Mouse (Mus musculus) bone marrow macrophage, adult 2 months (primary cell): ENCODE measurements around the gene Kat7. TPM values are rescaled to one million over a fixed set of nuclear protein-coding genes. Genes with fewer than 3 reads are reported as not detected.
A peak's percentile ranks its signal among the peaks of the same experiment; 100 is the strongest.

Experiments
- H3K27ac ChIP-seq: 2 replicates; pipeline ENCODE4 v1.5.1; 2012; ENCODE audit warnings: low read depth, low read length; ENCODE audit not compliant: insufficient read depth
- H3K4me1 ChIP-seq: 2 replicates; pipeline ENCODE4 v1.6.1; 2012; ENCODE audit warnings: low read length; ENCODE audit not compliant: control insufficient read depth, insufficient read depth
- H3K4me3 ChIP-seq: 2 replicates; pipeline ENCODE4 v1.5.1; 2012; ENCODE audit warnings: mild to moderate bottlenecking, low read length, moderate library complexity; ENCODE audit not compliant: insufficient read depth
- CTCF ChIP-seq: IDR thresholded peaks from 2 replicates; pipeline ENCODE4 v1.5.1; 2012; ENCODE audit warnings: low read depth, mild to moderate bottlenecking, low read length, moderate library complexity
- POLR2A ChIP-seq: IDR thresholded peaks from 2 replicates; pipeline ENCODE4 v1.6.1; 2012; ENCODE audit warnings: mild to moderate bottlenecking, low read depth, low read length, borderline replicate concordance
- polyA plus RNA-seq: library from polyadenylated mRNA; stranded (reverse); fragments of >200 nt; gene quantifications from 2 replicates; pipeline ENCODE4 v1.2.4, GENCODE M21; 2012; ENCODE audit not compliant: missing spikeins, insufficient read depth, insufficient read length

Gene Kat7
- polyA plus RNA-seq, 1 experiment, result 41.2 TPM

DNA sequence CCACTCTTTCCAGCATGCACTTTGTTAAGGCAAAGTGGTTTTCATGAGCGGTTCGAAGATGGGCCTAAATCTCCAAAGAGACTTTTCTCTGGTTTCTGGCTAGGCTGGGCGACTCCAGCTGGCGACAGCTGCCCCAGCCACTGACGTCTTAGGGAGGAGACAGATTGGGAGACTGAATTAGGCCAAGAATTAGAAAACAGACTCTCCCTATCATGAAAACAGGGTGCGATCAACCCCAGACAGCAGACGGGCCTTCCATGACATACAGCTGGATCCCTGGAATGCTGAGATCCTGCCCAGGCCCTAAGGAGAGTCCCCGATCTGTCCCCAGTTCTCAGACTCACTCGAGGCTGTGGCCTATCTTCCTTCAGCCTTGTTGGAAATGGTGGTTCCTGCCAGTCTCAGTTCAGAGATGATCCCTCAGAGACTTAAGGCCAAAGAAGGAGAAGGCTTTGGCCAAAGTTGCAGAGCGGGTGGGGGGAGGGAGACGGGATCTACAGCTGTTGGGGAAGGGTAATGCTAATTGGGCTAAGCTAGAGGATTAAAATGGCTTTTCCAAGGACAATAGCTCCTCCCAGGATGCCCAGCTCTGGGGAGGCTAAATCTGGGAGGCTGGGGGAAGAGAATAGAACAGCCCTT, 46.1 kb downstream of the Kat7 start:
- TF ChIP-seq POLR2A (no peak), CTCF (no peak)
- no peak overlapping the region for H3K27ac ChIP-seq
- H3K4me1 ChIP-seq, result peaks cover 35% of the 10 kb centered on the region
- H3K4me3 ChIP-seq, result no peak overlapping the region

DNA sequence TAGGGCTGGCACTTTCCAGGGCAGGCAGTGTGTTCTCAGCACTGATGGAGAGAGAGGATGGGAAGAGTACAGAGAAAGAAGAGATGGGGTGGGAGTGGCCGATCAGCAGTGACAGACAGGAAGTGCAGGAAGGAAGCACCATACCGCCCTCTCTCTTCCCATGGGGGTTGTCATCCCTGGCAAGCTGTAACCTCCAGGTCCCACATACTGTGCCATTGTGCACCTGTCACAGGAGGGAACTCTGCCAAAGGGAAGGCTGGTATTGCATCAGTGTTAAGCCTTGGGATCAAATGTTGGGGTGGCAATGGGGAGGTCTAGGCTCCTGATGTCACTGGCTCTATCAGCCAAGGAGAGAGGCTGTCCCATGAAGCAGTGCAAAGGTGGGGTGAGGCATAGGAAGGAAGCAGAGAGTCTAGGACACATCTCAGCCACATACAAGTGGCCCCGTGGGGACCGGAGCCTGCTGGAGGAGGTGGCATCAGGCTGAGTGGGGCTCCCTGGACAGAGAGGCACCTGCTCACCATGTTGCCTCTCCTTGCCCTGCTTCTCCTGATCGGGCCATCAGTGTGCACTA, 48.8 kb downstream of the Kat7 start, which contains the start of gene Tac4:
TSS of gene Tac4 (plus strand) at position 352 of the 574 bp plus-strand sequence.
- TF ChIP-seq CTCF (0 out of 2 replicates have a peak, but pooled peaks have one; percentile 17), POLR2A (no peak)
- H3K27ac ChIP-seq, result no peak within 1 kb of the TSS
- H3K4me3 ChIP-seq, result no peak within 1 kb of the TSS
- H3K4me1 ChIP-seq, result peaks cover 25% of the 10 kb centered on the region

DNA sequence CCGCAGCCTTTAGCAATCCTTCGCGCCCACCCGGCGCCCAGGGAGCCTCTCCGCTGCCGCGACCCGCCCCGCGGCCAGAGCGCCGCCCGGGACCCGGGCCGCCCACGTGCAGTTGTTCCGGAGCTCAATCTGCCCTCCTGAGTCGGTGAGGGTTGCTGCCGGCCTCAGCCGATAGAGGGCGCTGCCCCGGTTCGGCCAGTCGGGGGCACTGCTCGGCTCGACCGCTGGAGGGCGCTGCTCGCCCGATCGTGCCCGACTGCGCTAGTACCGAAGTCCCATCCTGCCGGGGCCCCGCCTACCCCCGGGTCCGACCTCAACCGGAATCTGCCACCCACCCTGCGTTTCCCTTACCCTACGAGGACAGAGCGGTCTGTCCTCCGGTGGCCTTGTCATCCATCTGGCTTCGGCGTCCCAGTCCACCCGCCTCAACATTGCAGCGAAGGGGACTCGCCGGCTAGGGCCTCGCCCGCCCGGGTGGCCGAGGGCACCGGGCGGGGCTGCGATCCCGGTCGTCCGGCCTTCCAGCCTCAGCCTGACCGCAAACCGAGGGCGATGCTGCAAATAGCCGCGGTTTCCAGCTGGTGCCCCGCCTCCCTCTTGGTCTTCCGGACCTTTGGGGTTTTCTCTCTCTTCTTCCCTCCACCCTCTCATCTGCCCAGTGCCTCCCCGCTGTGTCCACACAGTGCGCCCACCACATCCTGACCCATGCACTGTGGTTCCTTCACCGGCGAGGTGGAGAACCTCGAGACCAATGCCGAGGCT, 50.8 kb downstream of the Kat7 start:
- Histone ChIP-seq H3K4me1 (peaks cover 20% of the 10 kb centered on the region), H3K27ac (peak overlapping the region; percentile 91), H3K4me3 (peak overlapping the region; percentile 82)
- TF ChIP-seq CTCF, result peak; percentile 88
- no peak for TF ChIP-seq POLR2A

DNA sequence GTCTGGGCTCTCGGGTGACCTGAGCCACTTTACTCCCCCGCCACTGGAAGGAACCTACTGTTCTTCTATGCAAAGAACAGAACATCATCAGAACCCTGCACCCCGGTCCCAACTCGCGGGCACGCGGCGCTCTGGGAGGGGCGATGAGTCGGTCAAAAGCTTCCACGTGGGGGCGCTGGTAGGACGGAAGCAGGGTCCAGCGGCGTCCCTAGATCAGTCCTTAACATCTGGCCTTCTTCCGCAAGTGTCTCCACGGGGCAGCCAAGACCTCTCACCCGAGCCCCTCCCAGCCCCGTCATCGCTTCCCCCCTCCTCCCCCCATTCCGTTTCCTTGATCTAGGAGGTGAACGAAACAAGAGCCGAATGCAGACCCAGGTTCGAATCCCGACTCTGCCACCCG, 51.6 kb downstream of the Kat7 start:
- peak overlapping the region; percentile 82 for H3K4me3 ChIP-seq
- peak overlapping the region; percentile 81 for H3K27ac ChIP-seq
- TF ChIP-seq POLR2A, result no peak
- peak; percentile 24; the same call in 1 of the 2 replicates for TF ChIP-seq CTCF
- H3K4me1 ChIP-seq, result peaks cover 20% of the 10 kb centered on the region

DNA sequence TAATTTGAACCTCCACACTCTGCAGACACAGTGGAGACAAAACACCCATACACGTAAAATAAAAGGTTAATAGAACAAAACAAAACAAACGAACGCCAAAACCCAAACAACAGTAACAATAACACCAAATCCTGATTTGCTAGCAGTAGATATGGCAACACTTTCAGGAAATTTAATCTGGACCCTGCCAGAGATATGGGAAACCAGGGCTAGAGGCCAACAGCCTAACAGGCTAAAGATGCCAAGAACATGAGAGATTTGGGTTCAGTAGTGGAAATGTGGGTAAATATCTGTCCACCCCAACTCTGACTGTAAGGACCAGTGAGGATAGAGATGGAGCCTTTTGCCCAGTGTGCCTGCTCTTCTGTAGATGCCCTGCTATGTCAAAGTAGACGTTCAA, 52.1 kb downstream of the Kat7 start:
- no peak overlapping the region for H3K4me3 ChIP-seq
- H3K4me1 ChIP-seq, result peaks cover 20% of the 10 kb centered on the region
- H3K27ac ChIP-seq, result no peak overlapping the region
- TF ChIP-seq CTCF (no peak), POLR2A (no peak)

DNA sequence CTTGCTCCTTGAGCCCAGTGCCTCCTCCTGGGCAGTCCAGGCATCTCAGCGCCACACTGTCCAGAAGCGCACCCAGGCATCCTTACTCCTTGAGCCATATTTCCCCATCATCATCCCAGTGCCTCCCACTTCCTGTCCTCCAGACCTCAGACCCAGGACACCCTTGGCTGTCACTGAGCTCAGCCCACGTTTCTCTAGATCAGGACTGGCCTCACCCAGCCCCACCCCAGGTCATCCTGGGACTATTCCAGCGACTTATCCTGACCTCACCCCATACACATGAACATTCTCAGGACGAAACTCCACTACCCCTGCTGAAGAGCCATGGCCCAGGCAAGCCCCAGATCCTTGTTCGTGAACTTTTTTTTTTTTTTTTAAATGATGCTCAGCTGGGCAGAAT, 54.3 kb downstream of the Kat7 start:
- no peak overlapping the region for H3K27ac ChIP-seq
- TF ChIP-seq POLR2A (no peak), CTCF (no peak)
- H3K4me1 ChIP-seq, result peaks cover 14% of the 10 kb centered on the region
- no peak overlapping the region for H3K4me3 ChIP-seq

DNA sequence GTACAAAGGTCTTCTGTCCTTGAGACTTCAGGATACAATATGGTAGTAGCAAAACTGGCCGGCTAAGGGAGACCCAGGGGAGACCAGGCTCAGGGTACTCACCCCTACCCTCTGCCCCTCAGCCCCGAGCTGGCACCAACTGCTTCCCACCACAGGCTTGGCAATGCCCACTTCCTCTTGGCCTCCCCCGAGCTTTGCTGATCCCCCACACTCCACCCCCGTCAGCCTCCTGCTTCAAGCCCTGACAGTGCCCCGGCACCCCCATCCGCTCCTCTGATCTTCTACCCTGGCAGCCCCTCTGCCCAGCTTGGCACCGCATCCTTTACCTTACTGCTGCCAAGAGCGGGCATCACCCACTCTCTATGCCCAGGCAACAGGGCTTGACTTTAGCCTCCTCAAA, 55.9 kb downstream of the Kat7 start:
- H3K4me1 ChIP-seq, result peaks cover 11% of the 10 kb centered on the region
- no peak overlapping the region for H3K4me3 ChIP-seq
- no peak overlapping the region for H3K27ac ChIP-seq
- no peak for TF ChIP-seq POLR2A
- no peak for TF ChIP-seq CTCF

DNA sequence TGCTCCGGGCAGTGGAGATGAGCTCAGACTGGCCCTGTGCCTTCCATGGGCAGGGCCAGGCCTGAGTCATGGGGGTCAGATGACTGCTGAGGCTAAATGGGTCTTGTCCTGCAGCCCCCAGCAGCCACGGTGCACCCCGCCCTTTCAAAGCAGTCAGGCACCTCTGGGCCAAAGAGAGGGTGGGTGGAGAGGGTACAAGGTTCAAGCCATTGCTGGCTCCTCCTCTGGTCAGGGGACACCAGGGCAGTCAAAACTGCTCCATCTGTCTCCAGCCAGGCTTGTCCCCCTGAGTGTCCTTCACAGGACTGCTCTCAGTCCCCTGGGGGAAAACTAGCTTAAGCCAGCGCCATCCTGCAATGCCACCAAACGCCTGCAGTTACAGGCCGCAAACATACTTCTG, 57.9 kb downstream of the Kat7 start:
- Histone ChIP-seq H3K4me1 (peaks cover 11% of the 10 kb centered on the region), H3K27ac (no peak overlapping the region), H3K4me3 (no peak overlapping the region)
- TF ChIP-seq CTCF (no peak), POLR2A (no peak)

DNA sequence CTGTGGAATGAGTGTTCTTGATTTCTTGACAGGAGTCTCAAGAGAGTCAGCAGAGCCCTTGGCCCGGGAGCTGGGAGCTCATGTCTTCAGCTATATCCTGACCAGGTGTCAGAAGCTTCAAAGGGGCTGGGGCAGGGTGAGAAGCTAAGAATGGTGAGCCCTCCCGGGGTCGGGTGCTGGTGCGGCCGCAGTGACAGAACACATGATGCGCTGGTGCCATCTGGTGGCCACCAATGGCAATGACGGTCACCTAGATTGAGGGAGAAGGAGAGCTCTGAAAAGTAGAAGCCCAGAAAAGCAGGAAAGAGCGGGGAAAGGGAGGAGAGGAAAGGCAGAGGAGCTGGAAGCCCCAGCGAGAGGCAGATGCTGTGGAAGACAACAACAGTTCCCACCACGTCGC, 58.8 kb downstream of the Kat7 start:
- Histone ChIP-seq H3K4me1 (peaks cover 11% of the 10 kb centered on the region), H3K27ac (no peak overlapping the region), H3K4me3 (no peak overlapping the region)
- TF ChIP-seq POLR2A (0 out of 2 replicates have a peak, but pooled peaks have one; percentile 24), CTCF (peak; percentile 90)

DNA sequence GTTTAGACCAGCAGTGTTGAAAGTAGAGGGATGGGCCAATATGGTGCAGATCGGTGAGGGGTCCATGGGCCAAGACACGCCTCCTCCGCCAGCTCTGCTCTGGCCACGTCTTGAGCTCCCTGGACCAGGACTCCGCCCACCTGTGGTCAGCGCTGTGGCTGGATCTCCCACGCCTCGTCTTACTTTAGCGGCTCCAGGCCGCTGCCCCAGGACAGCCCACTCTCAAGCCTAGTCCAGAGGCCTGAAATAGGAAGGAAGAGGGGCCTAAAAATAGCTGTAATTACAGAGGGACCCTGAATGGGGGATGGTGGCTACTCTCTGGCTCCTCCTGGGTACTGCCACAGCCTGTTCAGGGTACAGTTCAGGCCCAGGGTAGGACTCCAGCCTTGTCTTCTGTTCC, 59.9 kb downstream of the Kat7 start:
- TF ChIP-seq CTCF, result no peak
- no peak for TF ChIP-seq POLR2A
- Histone ChIP-seq H3K4me1 (peaks cover 11% of the 10 kb centered on the region), H3K27ac (no peak overlapping the region), H3K4me3 (no peak overlapping the region)
